Mouse (Mus musculus): ENCODE results near the gene Clps. TPM values are rescaled to one million over a fixed set of nuclear protein-coding genes. Genes with fewer than 3 reads are reported as not detected.
A peak's percentile ranks its signal among the peaks of the same experiment; 100 is the strongest.

Gene Clps
- polyA plus RNA-seq, 1 experiment = 5.4 TPM

DNA sequence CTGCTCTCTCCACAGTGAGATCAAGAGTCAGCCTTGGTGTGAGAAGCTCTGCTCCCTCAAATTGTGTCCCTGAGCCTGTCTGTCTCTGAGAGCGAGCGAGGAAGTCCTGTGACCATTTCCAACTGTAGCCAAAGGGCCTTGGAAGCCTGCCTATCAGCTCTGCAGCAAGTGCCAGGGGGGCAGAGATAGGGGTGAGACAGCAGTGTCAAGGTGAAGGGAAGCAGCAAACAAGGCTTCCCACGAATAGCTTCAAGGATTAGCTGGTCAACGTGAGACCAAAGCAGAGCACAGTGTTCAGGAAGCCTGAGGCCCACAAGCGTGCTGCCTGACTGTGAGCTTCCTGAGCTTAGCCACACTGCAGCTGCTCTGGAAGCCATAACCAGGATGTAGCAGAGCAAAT, 30.9 kb upstream of the Clps start:
- no peaks in the 10 kb centered on the region for H3K27me3 ChIP-seq (ENCODE audit: control insufficient read depth, insufficient read depth, low read length)
- H3K4me3 ChIP-seq (ENCODE audit: control insufficient read depth, insufficient read depth, low read length) = no peak overlapping the region
- peaks cover 59% of the 10 kb centered on the region for H3K36me3 ChIP-seq (ENCODE audit: control insufficient read depth, insufficient read depth, low read length)
- H3K27ac ChIP-seq (ENCODE audit: control insufficient read depth, insufficient read depth, low read length) = no peak overlapping the region
- no peaks in the 10 kb centered on the region for H3K4me1 ChIP-seq (replicated peaks; ENCODE audit: control insufficient read depth, insufficient read depth, low read length)
- 77% methylated on average over 5 of the region's 5 CpGs for WGBS
- no peak for TF ChIP-seq CTCF (IDR thresholded peaks at IDR 0.05; ENCODE audit: borderline replicate concordance, control insufficient read depth, extremely low read depth, insufficient read depth, low read length, poor library complexity)
- no peak for TF ChIP-seq POLR2A (IDR thresholded peaks at IDR 0.05; ENCODE audit: control insufficient read depth, extremely low read depth, insufficient read depth, low read length, poor library complexity)
- DNase-seq = no peak

DNA sequence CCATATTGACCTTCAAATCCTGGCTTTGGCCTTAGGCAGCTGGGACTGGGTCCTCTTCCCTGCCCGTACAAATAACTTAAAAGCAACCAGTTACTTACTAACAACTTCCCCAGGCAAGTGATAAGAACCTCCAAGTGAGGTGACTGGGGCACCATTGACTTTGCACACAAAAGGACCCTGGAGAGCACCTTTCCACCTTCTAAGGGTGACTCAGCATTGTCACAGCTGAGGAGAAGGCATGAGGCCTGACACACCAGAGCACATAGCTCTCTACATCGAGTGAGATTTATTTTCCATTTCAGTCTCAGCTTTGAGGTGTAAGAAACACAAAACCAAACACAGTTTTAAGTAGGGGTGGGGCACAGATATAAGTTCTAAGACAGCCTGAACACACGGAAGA, 30.0 kb upstream of the Clps start:
- 75% methylated on average over 3 of the region's 3 CpGs for whole genome bisulfite sequencing
- Histone ChIP-seq H3K27me3 (ENCODE audit: control insufficient read depth, insufficient read depth, low read length) (no peaks in the 10 kb centered on the region), H3K27ac (ENCODE audit: control insufficient read depth, insufficient read depth, low read length) (no peak overlapping the region), H3K36me3 (ENCODE audit: control insufficient read depth, insufficient read depth, low read length) (peaks cover 50% of the 10 kb centered on the region), H3K4me3 (ENCODE audit: control insufficient read depth, insufficient read depth, low read length) (no peak overlapping the region), H3K4me1 (replicated peaks; ENCODE audit: control insufficient read depth, insufficient read depth, low read length) (no peaks in the 10 kb centered on the region)
- no peak for DNase-seq
- TF ChIP-seq CTCF (IDR thresholded peaks at IDR 0.05; ENCODE audit: borderline replicate concordance, control insufficient read depth, extremely low read depth, insufficient read depth, low read length, poor library complexity) (no peak), POLR2A (IDR thresholded peaks at IDR 0.05; ENCODE audit: control insufficient read depth, extremely low read depth, insufficient read depth, low read length, poor library complexity) (no peak)

DNA sequence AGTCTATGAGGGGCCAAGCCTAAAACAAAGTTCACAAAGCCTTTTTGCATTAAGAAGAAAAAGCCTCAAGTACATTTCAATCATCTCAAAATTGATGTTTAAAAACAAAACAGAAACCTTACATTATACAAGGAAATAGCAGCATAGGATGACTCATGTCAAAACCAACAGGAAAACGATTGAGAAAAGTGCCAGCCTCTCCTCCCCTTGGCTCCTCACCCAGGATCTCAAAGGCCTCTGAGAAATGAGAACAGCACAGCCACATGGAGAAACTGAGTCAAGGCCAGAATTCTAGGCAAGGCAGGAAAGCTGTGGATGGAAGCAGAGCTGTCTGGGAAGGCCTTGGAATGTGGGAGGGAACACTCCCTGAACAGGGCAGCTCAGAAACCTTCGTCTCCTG, 28.0 kb upstream of the Clps start:
- no peaks in the 10 kb centered on the region for H3K27me3 ChIP-seq (ENCODE audit: control insufficient read depth, insufficient read depth, low read length)
- peaks cover 47% of the 10 kb centered on the region for H3K36me3 ChIP-seq (ENCODE audit: control insufficient read depth, insufficient read depth, low read length)
- H3K27ac ChIP-seq (ENCODE audit: control insufficient read depth, insufficient read depth, low read length) = no peak overlapping the region
- no peaks in the 10 kb centered on the region for H3K4me1 ChIP-seq (replicated peaks; ENCODE audit: control insufficient read depth, insufficient read depth, low read length)
- no peak for DNase-seq
- TF ChIP-seq CTCF (IDR thresholded peaks at IDR 0.05; ENCODE audit: borderline replicate concordance, control insufficient read depth, extremely low read depth, insufficient read depth, low read length, poor library complexity) (no peak), POLR2A (IDR thresholded peaks at IDR 0.05; ENCODE audit: control insufficient read depth, extremely low read depth, insufficient read depth, low read length, poor library complexity) (no peak)
- H3K4me3 ChIP-seq (ENCODE audit: control insufficient read depth, insufficient read depth, low read length) = no peak overlapping the region
- 80% methylated on average over 2 of the region's 2 CpGs for WGBS

DNA sequence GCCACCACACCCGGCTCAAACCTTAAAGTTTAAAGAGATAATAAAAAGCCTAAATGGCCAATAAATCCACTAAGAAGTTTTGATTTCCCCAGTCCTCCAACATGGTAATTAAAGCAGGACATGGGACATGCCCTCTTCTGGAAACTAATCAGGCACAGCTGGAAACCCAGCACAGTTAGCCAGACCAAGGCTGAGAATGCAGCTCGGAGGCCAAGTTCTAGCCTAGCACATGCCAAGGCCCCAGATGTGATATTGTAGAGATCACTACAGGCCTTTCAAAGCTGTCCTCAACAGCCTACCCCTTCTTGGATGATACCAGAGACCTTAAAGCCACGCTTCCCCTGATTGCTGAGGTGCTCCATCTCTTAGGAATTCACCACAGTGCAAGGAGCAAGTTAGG, 25.9 kb upstream of the Clps start:
- DNase-seq = no peak
- TF ChIP-seq CTCF (IDR thresholded peaks at IDR 0.05; ENCODE audit: borderline replicate concordance, control insufficient read depth, extremely low read depth, insufficient read depth, low read length, poor library complexity) (no peak), POLR2A (IDR thresholded peaks at IDR 0.05; ENCODE audit: control insufficient read depth, extremely low read depth, insufficient read depth, low read length, poor library complexity) (no peak)
- 95% methylated on average over 3 of the region's 3 CpGs for WGBS
- Histone ChIP-seq H3K27me3 (ENCODE audit: control insufficient read depth, insufficient read depth, low read length) (no peaks in the 10 kb centered on the region), H3K27ac (ENCODE audit: control insufficient read depth, insufficient read depth, low read length) (no peak overlapping the region), H3K4me3 (ENCODE audit: control insufficient read depth, insufficient read depth, low read length) (no peak overlapping the region), H3K4me1 (replicated peaks; ENCODE audit: control insufficient read depth, insufficient read depth, low read length) (no peaks in the 10 kb centered on the region), H3K36me3 (ENCODE audit: control insufficient read depth, insufficient read depth, low read length) (peaks cover 27% of the 10 kb centered on the region)

DNA sequence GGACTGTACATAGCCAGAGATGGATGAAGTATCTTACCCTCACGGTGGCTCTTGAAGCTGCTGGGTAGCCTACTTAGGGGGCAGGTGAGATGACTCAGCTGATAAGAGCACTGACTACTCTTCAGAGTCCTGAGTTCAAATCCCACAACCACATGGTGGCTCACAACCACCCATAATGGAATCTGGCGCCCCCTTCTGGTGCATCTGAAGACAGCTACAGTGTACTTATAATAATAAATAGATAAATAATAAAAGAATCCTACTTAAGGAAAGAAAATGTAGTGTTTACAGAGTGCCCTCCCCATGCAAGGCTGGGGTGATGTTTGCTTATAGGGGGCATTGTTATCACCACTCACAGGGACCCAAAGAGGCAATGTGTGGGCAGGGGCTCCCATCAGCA, 20.5 kb upstream of the Clps start:
- no peak for DNase-seq
- Histone ChIP-seq H3K36me3 (ENCODE audit: control insufficient read depth, insufficient read depth, low read length) (no peaks in the 10 kb centered on the region), H3K27me3 (ENCODE audit: control insufficient read depth, insufficient read depth, low read length) (no peaks in the 10 kb centered on the region), H3K4me1 (replicated peaks; ENCODE audit: control insufficient read depth, insufficient read depth, low read length) (peaks cover 3% of the 10 kb centered on the region), H3K4me3 (ENCODE audit: control insufficient read depth, insufficient read depth, low read length) (no peak overlapping the region), H3K27ac (ENCODE audit: control insufficient read depth, insufficient read depth, low read length) (no peak overlapping the region)
- TF ChIP-seq POLR2A (IDR thresholded peaks at IDR 0.05; ENCODE audit: control insufficient read depth, extremely low read depth, insufficient read depth, low read length, poor library complexity) (no peak), CTCF (IDR thresholded peaks at IDR 0.05; ENCODE audit: borderline replicate concordance, control insufficient read depth, extremely low read depth, insufficient read depth, low read length, poor library complexity) (no peak)
- 65% methylated on average over 2 of the region's 2 CpGs for WGBS

DNA sequence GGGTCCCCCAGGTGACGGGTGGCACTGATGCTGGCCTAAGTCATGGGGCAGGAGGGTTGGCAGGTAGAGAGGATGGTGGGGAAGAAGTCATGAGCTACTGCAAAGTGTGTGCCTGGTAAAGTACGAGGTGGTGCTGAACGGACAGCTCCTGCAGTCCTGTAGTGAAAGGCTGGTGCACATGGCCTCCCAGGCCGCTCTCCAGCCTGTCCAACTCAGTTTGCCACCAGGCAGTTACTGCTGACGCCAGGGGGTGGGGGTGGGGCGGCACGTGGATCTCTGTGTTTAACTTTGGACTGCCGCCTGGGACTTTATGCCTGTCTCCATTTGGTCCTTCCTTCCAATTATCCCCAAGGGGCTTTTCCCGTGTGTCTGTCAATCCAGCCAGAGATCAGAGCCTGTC, 19.8 kb upstream of the Clps start:
- TF ChIP-seq POLR2A (IDR thresholded peaks at IDR 0.05; ENCODE audit: control insufficient read depth, extremely low read depth, insufficient read depth, low read length, poor library complexity) (no peak), CTCF (IDR thresholded peaks at IDR 0.05; ENCODE audit: borderline replicate concordance, control insufficient read depth, extremely low read depth, insufficient read depth, low read length, poor library complexity) (no peak)
- Histone ChIP-seq H3K4me3 (ENCODE audit: control insufficient read depth, insufficient read depth, low read length) (no peak overlapping the region), H3K27me3 (ENCODE audit: control insufficient read depth, insufficient read depth, low read length) (no peaks in the 10 kb centered on the region), H3K4me1 (replicated peaks; ENCODE audit: control insufficient read depth, insufficient read depth, low read length) (peaks cover 9% of the 10 kb centered on the region), H3K27ac (ENCODE audit: control insufficient read depth, insufficient read depth, low read length) (no peak overlapping the region), H3K36me3 (ENCODE audit: control insufficient read depth, insufficient read depth, low read length) (no peaks in the 10 kb centered on the region)
- DNase-seq = peak; percentile 30
- WGBS = 13% methylated on average over 9 of the region's 9 CpGs

All from thymus, adult 2 months (tissue).